Comparison of ENCODE assay signal across 21 mouse cellular contexts in genomic region chr6:100235036-100235435, GRCm38 (mm10). TPM values are rescaled to one million over a fixed set of nuclear protein-coding genes. Genes with fewer than 3 reads are reported as not detected.
A peak's percentile ranks its signal among the peaks of the same experiment; 100 is the strongest.
DNase-seq lines count a peak whose midpoint lies in the region; ATAC-seq and TF ChIP-seq lines count a peak whose summit lies in the region.
"Had no signal": no experiment of that assay in that cellular context is flagged by ENCODE, and none has a peak within 500 bp of the region (broad histone marks: within the 10 kb centered on the region; RNA-seq: fewer than 3 reads in every experiment).

No protein-coding gene starts in this region.

- H3K36me3 ChIP-seq in liver, embryonic 12.5 days, result peaks cover 7% of the 10 kb centered on the region; the same call in 1 of the 2 replicates
- H3K36me3 ChIP-seq in liver, embryonic 16.5 days (ENCODE audit: control insufficient read depth, insufficient read depth), result no peaks in the 10 kb centered on the region; the same call in 1 of the 2 replicates
- H3K36me3 ChIP-seq in midbrain, embryonic 14.5 days (ENCODE audit: control insufficient read depth, insufficient read depth, low read length), result no peaks in the 10 kb centered on the region
- H3K36me3 ChIP-seq: embryonic facial prominence, embryonic 15.5 days; heart, embryonic 12.5 days had no signal

- no peaks in the 10 kb centered on the region for H3K27me3 ChIP-seq in liver, embryonic 12.5 days (replicated peaks)
- no peaks in the 10 kb centered on the region for H3K27me3 ChIP-seq in liver, embryonic 16.5 days (ENCODE audit: control insufficient read depth, insufficient read depth, low read depth, low read length)
- H3K27me3 ChIP-seq in midbrain, embryonic 14.5 days (ENCODE audit: control insufficient read depth, insufficient read depth, low read length), result no peaks in the 10 kb centered on the region
- H3K27me3 ChIP-seq: embryonic facial prominence, embryonic 15.5 days; forebrain, embryonic 15.5 days; heart, embryonic 12.5 days; Patski had no signal

- ATAC-seq in liver, embryonic 12.5 days, result peak; percentile 80
- ATAC-seq in liver, embryonic 16.5 days (ENCODE audit: low read depth), result peak; percentile 39
- no peak for ATAC-seq in midbrain, embryonic 14.5 days (ENCODE audit: low FRiP score, low TSS enrichment)
- ATAC-seq: activated CD4-positive, CD25-positive, alpha-beta regulatory T cell, adult 4 months; forebrain, embryonic 15.5 days; Patski had no signal

- no peaks in the 10 kb centered on the region for H3K9me3 ChIP-seq in liver, embryonic 12.5 days (replicated peaks)
- no peaks in the 10 kb centered on the region for H3K9me3 ChIP-seq in liver, embryonic 16.5 days (replicated peaks; ENCODE audit: control insufficient read depth, low read length)
- no peaks in the 10 kb centered on the region for H3K9me3 ChIP-seq in midbrain, embryonic 14.5 days (ENCODE audit: control insufficient read depth, low read length)
- H3K9me3 ChIP-seq: embryonic facial prominence, embryonic 15.5 days; forebrain, embryonic 15.5 days; heart, embryonic 12.5 days; hindbrain, embryonic 10.5 days had no signal

- H3K9ac ChIP-seq in liver, embryonic 12.5 days, result no peak overlapping the region
- H3K9ac ChIP-seq in liver, embryonic 16.5 days (ENCODE audit: low read depth, low read length), result no peak overlapping the region
- no peak overlapping the region for H3K9ac ChIP-seq in midbrain, embryonic 14.5 days (replicated peaks; ENCODE audit: low read length)
- H3K9ac ChIP-seq: embryonic facial prominence, embryonic 15.5 days; forebrain, embryonic 15.5 days; heart, embryonic 12.5 days; hindbrain, embryonic 14.5 days had no signal

- 0 out of 2 replicates have a peak overlapping the region, but pooled peaks have one; percentile 73 for H3K27ac ChIP-seq in layer of hippocampus, adult 2 months
- no peak overlapping the region for H3K27ac ChIP-seq in liver, embryonic 12.5 days
- H3K27ac ChIP-seq in liver, embryonic 16.5 days (ENCODE audit: low read length), result no peak overlapping the region
- no peak overlapping the region for H3K27ac ChIP-seq in midbrain, embryonic 14.5 days (replicated peaks; ENCODE audit: low read depth, low read length)
- H3K27ac ChIP-seq: embryonic facial prominence, embryonic 15.5 days; forebrain, embryonic 15.5 days; hindbrain, embryonic 10.5 days; hindbrain, embryonic 14.5 days had no signal

- TF ChIP-seq CTCF in layer of hippocampus, adult 2 months (conservative IDR thresholded peaks at IDR 0.05), result 0 out of 2 replicates have a peak, but pooled peaks have one; percentile 12

- H3K4me3 ChIP-seq in layer of hippocampus, adult 2 months, result no peak overlapping the region
- H3K4me3 ChIP-seq in liver, embryonic 12.5 days, result no peak overlapping the region
- H3K4me3 ChIP-seq in liver, embryonic 16.5 days (ENCODE audit: low read depth, low read length), result no peak overlapping the region
- no peak overlapping the region for H3K4me3 ChIP-seq in midbrain, embryonic 14.5 days (replicated peaks; ENCODE audit: low read depth, low read length)
- H3K4me3 ChIP-seq: embryonic facial prominence, embryonic 15.5 days; erythroblast, embryonic 14.5 days; forebrain, embryonic 15.5 days; heart, embryonic 12.5 days; hindbrain, embryonic 10.5 days had no signal

- DNase-seq in layer of hippocampus, adult 2 months (ENCODE audit: low spot score in 2 of 2), result no peak
- no peak for DNase-seq in layer of hippocampus, postnatal 36 days
- DNase-seq in midbrain, embryonic 14.5 days, result no peak
- DNase-seq in spleen, postnatal 10 days (ENCODE audit: low spot score in 2 of 2), result no peak
- DNase-seq in layer of hippocampus, adult 11-12 months (ENCODE audit: low spot score), result no peak
- DNase-seq: adrenal gland, postnatal 14 days; cerebellum, adult 2 months; cerebellum, postnatal 10 days; embryo, embryonic 11 days; gastrocnemius, postnatal 36 days; heart, adult 18-20 months had no signal

- H3K4me2 ChIP-seq in liver, embryonic 12.5 days, result no peak overlapping the region
- H3K4me2 ChIP-seq in liver, embryonic 16.5 days (ENCODE audit: low read depth, low read length), result no peak overlapping the region
- no peak overlapping the region for H3K4me2 ChIP-seq in midbrain, embryonic 14.5 days (ENCODE audit: low read length)
- H3K4me2 ChIP-seq: embryonic facial prominence, embryonic 15.5 days; forebrain, embryonic 15.5 days; heart, embryonic 12.5 days; hindbrain, embryonic 14.5 days had no signal

- H3K4me1 ChIP-seq in liver, embryonic 12.5 days, result peaks cover 47% of the 10 kb centered on the region
- peaks cover 20% of the 10 kb centered on the region for H3K4me1 ChIP-seq in liver, embryonic 16.5 days (ENCODE audit: control insufficient read depth, low read depth, low read length)
- peaks cover 19% of the 10 kb centered on the region for H3K4me1 ChIP-seq in midbrain, embryonic 14.5 days (ENCODE audit: control insufficient read depth, insufficient read depth, low read length)

RNA-seq across cellular contexts. Expression of gene Rybp, which starts 52.2 kb away (rescaled TPM):
- total RNA-seq in layer of hippocampus, adult 2 months (2021), result 10 to 100 TPM; 51.9 to 53.9 TPM
- total RNA-seq in layer of hippocampus, postnatal 36 days (2021), result 10 to 100 TPM; 58.0 to 59.0 TPM
- 9.8 and 10.0 TPM in 2 replicates for polyA plus RNA-seq in liver, embryonic 12.5 days (2016; fragmentation: Nextera tagmentation; extraction: Ambion mirVana)
- 3.6 and 4.6 TPM in 2 replicates for polyA plus RNA-seq in liver, embryonic 16.5 days (2015; fragmentation: Nextera tagmentation; extraction: Ambion mirVana)
- polyA plus RNA-seq in midbrain, embryonic 14.5 days (2014; fragmentation: Nextera tagmentation; extraction: Ambion mirVana), result 17.6 and 22.9 TPM in 2 replicates
